Mouse (Mus musculus) spleen, adult 2 months (tissue): ENCODE results near the gene Sos2.

ENCODE experiments used
- CTCF ChIP-seq: fragments of 200-500 bp; IDR thresholded peaks from 2 replicates; pipeline ENCODE4 v1.5.1; 2011; ENCODE audit warnings: mild to moderate bottlenecking, inconsistent platforms; ENCODE audit not compliant: insufficient read depth, insufficient read length, insufficient replicate concordance; ENCODE audit errors: extremely low read depth
- POLR2A ChIP-seq: fragments of 200-500 bp; IDR thresholded peaks from 2 replicates; pipeline ENCODE4 v1.6.1; 2011; ENCODE audit warnings: low read depth, low read length, inconsistent platforms

- TF ChIP-seq CTCF (no peak), POLR2A (no peak)
Measured at GRCm38 (mm10) chr12:69556221-69556861, 125.3 kb downstream of the Sos2 start.
